Mouse (Mus musculus) midbrain, postnatal 0 days (tissue): ENCODE results near the gene Trim46. TPM values are rescaled to one million over a fixed set of nuclear protein-coding genes. Genes with fewer than 3 reads are reported as not detected.

Experiments
- ATAC-seq: fragments of 200-750 bp; cut with Nextera tagmentation; 2 replicates; pipeline ENCODE4 v1.8.0; 2017; ENCODE audit warnings: moderate number of reproducible peaks, mild to moderate bottlenecking, moderate TSS enrichment, moderate library complexity; ENCODE audit not compliant: low FRiP score
- DNase-seq: peaks from one replicate; pipeline ENCODE4 v3.0.0-alpha.2; 2015; ENCODE audit warnings: low spot score
- H3K27ac ChIP-seq: fragments of 300-500 bp; sonication (generic); 2 replicates; pipeline ENCODE4 v1.5.1; 2014; ENCODE audit warnings: low read depth, mild to moderate bottlenecking, low read length, mixed read lengths
- H3K27me3 ChIP-seq: fragments of 300-500 bp; sonication (generic); 2 replicates; pipeline ENCODE4 v1.6.1; 2014; ENCODE audit warnings: low read length, control low read depth, mixed read lengths; ENCODE audit not compliant: insufficient read depth
- H3K36me3 ChIP-seq: fragments of 300-500 bp; sonication (generic); 2 replicates; pipeline ENCODE4 v1.6.1; 2014; ENCODE audit warnings: low read length, control low read depth, mixed read lengths; ENCODE audit not compliant: insufficient read depth
- H3K4me1 ChIP-seq: fragments of 300-500 bp; sonication (generic); 2 replicates; pipeline ENCODE4 v1.6.1; 2014; ENCODE audit warnings: mild to moderate bottlenecking, control low read depth, antibody characterized with exemption, low read length, mixed read lengths; ENCODE audit not compliant: insufficient read depth
- H3K4me2 ChIP-seq: fragments of 300-500 bp; sonication (generic); 2 replicates; pipeline ENCODE4 v1.6.1; 2014; ENCODE audit warnings: low read depth, mild to moderate bottlenecking, low read length, mixed read lengths; ENCODE audit not compliant: poor library complexity, severe bottlenecking
- H3K4me3 ChIP-seq: fragments of 300-500 bp; sonication (generic); 2 replicates; pipeline ENCODE4 v1.5.1; 2014; ENCODE audit warnings: low read depth, mild to moderate bottlenecking, low read length, moderate library complexity
- H3K9ac ChIP-seq: fragments of 300-500 bp; sonication (generic); replicated peaks from 2 replicates; pipeline ENCODE4 v1.6.1; 2014; ENCODE audit warnings: mild to moderate bottlenecking, low read length, moderate library complexity, mixed read lengths; ENCODE audit not compliant: poor library complexity, severe bottlenecking
- H3K9me3 ChIP-seq: fragments of 300-500 bp; sonication (generic); 2 replicates; pipeline ENCODE4 v1.6.1; 2016; ENCODE audit warnings: low read length, control low read depth
- CTCF ChIP-seq: IDR thresholded peaks from 2 replicates; pipeline ENCODE4 v1.5.1; 2016; ENCODE audit warnings: antibody characterized with exemption, mild to moderate bottlenecking
- WGBS: fragments of 180-500 bp; shearing (Covaris S2); extraction: QIAGEN DNeasy Blood & Tissue Kit; methylation state at CpG from one replicate; pipeline ENCODE4 v1.1.7; 2014; 5-methylcytosine and 5-hydroxymethylcytosine counted together
- polyA plus RNA-seq: library from polyadenylated mRNA; unstranded; fragments of >200 nt; fragmentation: Nextera tagmentation; extraction: Ambion mirVana; gene quantifications from 2 replicates; pipeline ENCODE4 v1.2.1, GENCODE M21; 2015
- total RNA-seq: library from RNA; depleted of rRNA; stranded (reverse); fragments of >200 nt; gene quantifications from 2 replicates; pipeline ENCODE4 v1.2.3, GENCODE M21; 2014; rRNA removed

Gene Trim46
- 112 and 124 TPM in 2 replicates for total RNA-seq
- 69.1 TPM in 2 replicates for polyA plus RNA-seq

- peaks cover 16% of the 10 kb centered on the region for H3K36me3 ChIP-seq
- H3K9ac ChIP-seq = peak within 1 kb of the TSS; percentile 93
- peak within 1 kb of the TSS; percentile 92 for H3K4me2 ChIP-seq
- no peaks in the 10 kb centered on the region for H3K27me3 ChIP-seq
- H3K9me3 ChIP-seq = no peaks in the 10 kb centered on the region
- peak; percentile 68 for ATAC-seq
- TF ChIP-seq CTCF = peak; percentile 99
- WGBS = 1% methylated on average over 41 of the region's 42 CpGs
- peaks cover 12% of the 10 kb centered on the region; the same call in 1 of the 2 replicates for H3K4me1 ChIP-seq
- H3K27ac ChIP-seq = peak within 1 kb of the TSS; percentile 97
- DNase-seq = peak; percentile 95
- H3K4me3 ChIP-seq = peak within 1 kb of the TSS; percentile 70
Observed at GRCm38 (mm10) chr3:89246261-89247100, at the start of gene Trim46. TSS of gene Trim46 (minus strand) at chr3:89246309.

GRCm38 (mm10) chr3:89295685-89296230 is 49.6 kb upstream of the Trim46 start:
- no peak overlapping the region for H3K27ac ChIP-seq
- ATAC-seq (no peak), DNase-seq (no peak)
- no peak overlapping the region for H3K4me3 ChIP-seq
- H3K4me2 ChIP-seq = no peak overlapping the region
- TF ChIP-seq CTCF = no peak
- no peaks in the 10 kb centered on the region for H3K27me3 ChIP-seq
- no peaks in the 10 kb centered on the region for H3K36me3 ChIP-seq
- 81% methylated on average over 8 of the region's 8 CpGs for WGBS
- H3K9ac ChIP-seq = no peak overlapping the region
- no peaks in the 10 kb centered on the region for H3K4me1 ChIP-seq
- H3K9me3 ChIP-seq = no peaks in the 10 kb centered on the region

GRCm38 (mm10) chr3:89294195-89294594 is 48.1 kb upstream of the Trim46 start:
- DNase-seq (no peak), ATAC-seq (no peak)
- WGBS = 84% methylated on average over 5 of the region's 5 CpGs
- H3K27me3 ChIP-seq = no peaks in the 10 kb centered on the region
- no peak overlapping the region for H3K9ac ChIP-seq
- no peak overlapping the region for H3K27ac ChIP-seq
- no peak for TF ChIP-seq CTCF
- no peaks in the 10 kb centered on the region for H3K9me3 ChIP-seq
- no peak overlapping the region for H3K4me3 ChIP-seq
- no peak overlapping the region for H3K4me2 ChIP-seq
- no peaks in the 10 kb centered on the region for H3K36me3 ChIP-seq
- H3K4me1 ChIP-seq = no peaks in the 10 kb centered on the region

- H3K9ac ChIP-seq = no peak overlapping the region
- H3K36me3 ChIP-seq = no peaks in the 10 kb centered on the region
- 93% methylated on average over 11 of the region's 11 CpGs for WGBS
- TF ChIP-seq CTCF = no peak
- DNase-seq = no peak
- ATAC-seq = no peak
- H3K4me3 ChIP-seq = no peak overlapping the region
- H3K4me1 ChIP-seq = no peaks in the 10 kb centered on the region
- no peaks in the 10 kb centered on the region for H3K9me3 ChIP-seq
- no peak overlapping the region for H3K27ac ChIP-seq
- no peaks in the 10 kb centered on the region for H3K27me3 ChIP-seq
- no peak overlapping the region for H3K4me2 ChIP-seq
Observed at GRCm38 (mm10) chr3:89293247-89293918, 47.3 kb upstream of the Trim46 start.

GRCm38 (mm10) chr3:89292303-89292702 is 46.2 kb upstream of the Trim46 start:
- 65% methylated on average over 5 of the region's 5 CpGs for WGBS
- Histone ChIP-seq H3K36me3 (no peaks in the 10 kb centered on the region), H3K4me2 (no peak overlapping the region), H3K9me3 (no peaks in the 10 kb centered on the region), H3K4me3 (no peak overlapping the region), H3K27ac (no peak overlapping the region), H3K4me1 (no peaks in the 10 kb centered on the region), H3K27me3 (no peaks in the 10 kb centered on the region), H3K9ac (no peak overlapping the region)
- no peak for DNase-seq
- no peak for ATAC-seq
- no peak for TF ChIP-seq CTCF
